Mouse (Mus musculus): ENCODE measurements around the gene Vmn1r95.
"Not testable (repeated sequence)": the region's sequence is repeated elsewhere in the genome, so short reads cannot be mapped to it uniquely, and the experiment has no call there.

The Vmn1r95 gene

DNA sequence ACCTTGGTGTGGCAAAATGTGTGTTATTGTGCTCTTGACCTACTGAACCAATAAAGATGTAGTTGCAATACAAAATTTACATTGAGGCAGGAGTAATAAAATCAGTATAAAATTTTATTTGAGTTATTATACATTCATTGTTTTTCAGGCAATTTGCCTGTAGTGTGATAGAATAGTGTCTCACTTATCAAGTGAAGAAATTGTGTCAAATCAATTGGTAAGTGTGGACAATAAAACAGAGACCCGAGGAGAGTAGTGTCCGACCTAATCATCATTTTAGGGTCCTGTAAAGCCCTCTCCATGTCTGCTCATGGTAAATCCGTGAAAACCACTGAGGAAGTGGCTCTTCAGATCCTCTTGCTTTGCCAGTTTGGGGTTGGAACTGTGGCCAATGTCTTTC lies at the start of gene Vmn1r95:
Vmn1r95 (plus strand) TSS at position 301 of the 400 bp plus-strand sequence.
- DNase-seq (ENCODE audit: low spot score in 2 of 2) = not testable (repeated sequence)

DNA sequence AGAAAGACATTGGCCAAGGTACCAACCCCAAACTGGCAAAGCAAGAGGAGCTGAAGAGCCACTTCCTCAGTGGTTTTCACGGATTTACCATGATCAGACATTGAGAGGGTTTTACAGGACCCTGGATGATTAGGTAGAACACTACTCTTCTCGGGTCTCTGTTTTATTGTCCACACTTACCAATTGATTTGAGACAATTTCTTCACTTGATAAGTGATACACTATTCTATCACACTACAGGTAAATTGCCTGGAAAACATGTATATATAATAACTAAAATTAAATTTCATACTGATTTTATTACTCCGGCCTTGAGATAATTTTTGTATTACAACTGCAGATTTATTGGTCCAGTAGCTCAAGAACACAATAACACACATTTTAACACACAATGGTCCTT lies 25.2 kb upstream of the Vmn1r95 start, which contains the start of gene Vmn1r94:
Vmn1r94 (minus strand) TSS at position 101 of the 400 bp plus-strand sequence.
- DNase-seq (ENCODE audit: low spot score in 2 of 2) = not testable (repeated sequence)

DNA sequence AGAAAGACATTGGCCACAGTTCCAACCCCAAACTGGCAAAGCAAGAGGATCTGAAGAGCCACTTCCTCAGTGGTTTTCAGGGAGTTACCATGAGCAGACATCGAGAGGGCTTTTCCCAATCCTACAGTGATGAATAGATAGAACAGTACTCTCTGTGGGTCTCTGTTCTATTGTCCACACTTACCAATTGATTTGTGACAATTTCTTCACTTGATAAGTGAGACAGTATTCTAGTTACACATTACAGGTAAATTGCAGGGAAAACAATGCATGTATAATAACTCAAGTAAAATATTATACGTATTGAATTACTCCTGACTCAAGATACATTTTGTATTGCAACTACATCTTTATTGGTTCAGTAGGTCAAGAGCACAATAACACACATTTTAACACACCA lies 12.0 kb downstream of the Vmn1r95 start, which contains the start of gene Gm6164:
Gm6164 (minus strand) TSS at position 101 of the 400 bp plus-strand sequence.
- not testable (repeated sequence) for DNase-seq (ENCODE audit: low spot score in 2 of 2)

DNA sequence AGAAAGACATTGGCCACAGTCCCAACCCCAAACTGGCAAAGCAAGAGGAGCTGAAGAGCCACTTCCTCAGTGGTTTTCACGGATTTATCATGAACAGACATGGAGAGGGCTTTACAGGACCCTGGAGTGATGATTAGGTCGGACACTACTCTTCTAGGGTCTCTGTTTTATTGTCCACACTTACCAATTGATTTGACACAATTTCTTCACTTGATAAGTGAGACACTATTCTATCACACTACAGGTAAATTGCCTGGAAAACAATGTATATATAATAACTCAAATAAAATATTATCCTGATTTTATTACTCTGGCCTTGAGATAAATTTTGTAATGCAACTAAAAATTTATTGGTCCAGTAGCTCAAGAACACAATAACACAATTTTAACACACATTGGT lies 40.2 kb downstream of the Vmn1r95 start, which contains the start of gene Gm4498:
Gm4498 (minus strand) TSS at position 101 of the 400 bp plus-strand sequence.
- DNase-seq (ENCODE audit: low spot score in 2 of 2) = not testable (repeated sequence)
